Mouse (Mus musculus): ENCODE results near the gene Cux2. TPM values are rescaled to one million over a fixed set of nuclear protein-coding genes. Genes with fewer than 3 reads are reported as not detected.

The Cux2 gene
- total RNA-seq, 2 experiments from 2014 or later, result 12.2 to 13.6 TPM

DNA sequence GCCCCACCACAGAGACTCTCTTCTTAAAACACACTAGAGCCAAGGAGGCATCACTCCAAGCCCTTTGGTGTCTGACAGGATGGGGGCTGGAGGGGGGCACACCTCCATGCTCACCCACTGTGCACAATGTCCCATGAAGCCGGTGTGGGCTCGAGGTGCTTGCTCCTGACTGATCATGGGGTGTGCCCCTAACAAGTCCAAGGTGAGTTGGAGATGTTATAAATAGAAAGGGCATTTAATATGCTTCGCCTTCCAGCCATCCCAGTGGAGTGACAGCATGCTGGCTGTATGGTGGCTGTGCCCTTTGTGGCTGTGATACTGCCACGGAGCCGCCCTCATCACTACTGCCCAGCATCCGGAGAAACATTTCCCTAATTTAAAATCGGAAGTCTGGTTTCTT is 87.5 kb downstream of the Cux2 start:
- no peak for DNase-seq

DNA sequence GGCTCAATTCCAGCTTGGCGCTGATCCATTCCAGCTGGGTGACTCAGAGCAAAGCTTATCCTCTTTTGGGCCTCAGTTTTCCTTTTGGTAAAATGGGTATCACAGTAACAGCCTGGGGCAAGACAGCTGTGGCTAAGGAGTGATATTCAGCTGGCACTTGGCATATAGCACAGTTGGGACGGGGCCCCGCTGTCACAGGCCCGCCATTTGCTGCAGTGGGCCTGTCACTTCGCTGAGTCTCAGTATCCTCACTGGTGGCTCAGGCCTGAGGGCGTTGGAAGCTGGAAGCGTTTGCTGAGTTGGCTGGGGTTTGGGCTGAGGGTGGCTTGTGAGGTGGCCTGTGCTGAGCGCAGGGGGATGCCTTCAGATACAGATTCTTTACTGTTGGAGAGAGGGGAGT is 88.6 kb downstream of the Cux2 start:
- no peak for DNase-seq

DNA sequence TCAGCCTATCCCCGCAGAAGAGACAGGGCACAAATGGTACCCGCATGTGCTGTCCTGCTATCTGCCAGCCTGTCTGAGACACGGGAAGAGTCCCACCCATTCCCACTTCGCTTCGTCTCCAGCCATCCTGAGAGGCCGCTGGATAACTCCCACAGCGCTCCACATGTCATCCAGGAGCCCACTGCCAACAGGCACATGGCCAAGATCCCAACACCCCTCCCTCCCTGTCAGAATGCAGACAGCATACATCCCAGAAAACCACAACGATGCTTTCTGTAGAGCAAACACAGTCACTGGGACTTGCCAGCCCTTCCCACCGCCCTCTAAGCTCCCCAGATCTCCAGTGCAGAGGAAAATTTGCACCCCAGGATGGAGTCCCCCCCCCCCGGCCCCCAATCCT is 90.2 kb downstream of the Cux2 start:
- peak; percentile 72 for DNase-seq

DNA sequence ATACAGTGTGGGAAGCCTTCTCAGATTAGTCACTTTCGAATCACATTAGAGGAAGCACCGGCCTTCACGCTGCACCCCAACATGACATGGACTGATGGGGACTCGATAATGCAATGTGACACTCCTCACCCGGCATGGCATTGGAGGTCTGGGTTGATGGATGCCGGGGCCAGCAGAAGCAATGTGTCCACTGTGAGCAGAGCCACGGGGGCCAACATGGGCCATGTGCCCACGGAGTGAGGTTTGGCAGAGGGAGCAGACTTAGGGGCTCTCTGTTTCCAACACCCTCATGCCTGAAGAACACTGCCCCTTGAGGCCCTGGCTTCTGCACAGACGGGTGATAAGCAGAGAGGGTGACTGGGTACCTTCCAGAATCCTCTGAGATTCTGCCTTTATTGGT is 91.4 kb downstream of the Cux2 start:
- no peak for DNase-seq

GRCm38 (mm10) chr5:121955806-121956205 is 94.1 kb downstream of the Cux2 start:
- no peak for DNase-seq

GRCm38 (mm10) chr5:121950175-121950574 is 99.7 kb downstream of the Cux2 start:
- DNase-seq, result no peak

GRCm38 (mm10) chr5:121949050-121949443 is 100.9 kb downstream of the Cux2 start:
- DNase-seq, result no peak

GRCm38 (mm10) chr5:121948302-121949049 is 101.4 kb downstream of the Cux2 start:
- DNase-seq, result peak; percentile 67

- DNase-seq, result no peak
These were observed 103.2 kb downstream of the Cux2 start for GRCm38 (mm10) chr5:121946657-121947245.

- peak; percentile 73 for DNase-seq
These were observed 104.1 kb downstream of the Cux2 start for GRCm38 (mm10) chr5:121945819-121946218.

GRCm38 (mm10) chr5:121944021-121944790 is 105.7 kb downstream of the Cux2 start:
- no peak for DNase-seq

- no peak for DNase-seq
These were observed 106.4 kb downstream of the Cux2 start for GRCm38 (mm10) chr5:121943472-121943871.

DNA sequence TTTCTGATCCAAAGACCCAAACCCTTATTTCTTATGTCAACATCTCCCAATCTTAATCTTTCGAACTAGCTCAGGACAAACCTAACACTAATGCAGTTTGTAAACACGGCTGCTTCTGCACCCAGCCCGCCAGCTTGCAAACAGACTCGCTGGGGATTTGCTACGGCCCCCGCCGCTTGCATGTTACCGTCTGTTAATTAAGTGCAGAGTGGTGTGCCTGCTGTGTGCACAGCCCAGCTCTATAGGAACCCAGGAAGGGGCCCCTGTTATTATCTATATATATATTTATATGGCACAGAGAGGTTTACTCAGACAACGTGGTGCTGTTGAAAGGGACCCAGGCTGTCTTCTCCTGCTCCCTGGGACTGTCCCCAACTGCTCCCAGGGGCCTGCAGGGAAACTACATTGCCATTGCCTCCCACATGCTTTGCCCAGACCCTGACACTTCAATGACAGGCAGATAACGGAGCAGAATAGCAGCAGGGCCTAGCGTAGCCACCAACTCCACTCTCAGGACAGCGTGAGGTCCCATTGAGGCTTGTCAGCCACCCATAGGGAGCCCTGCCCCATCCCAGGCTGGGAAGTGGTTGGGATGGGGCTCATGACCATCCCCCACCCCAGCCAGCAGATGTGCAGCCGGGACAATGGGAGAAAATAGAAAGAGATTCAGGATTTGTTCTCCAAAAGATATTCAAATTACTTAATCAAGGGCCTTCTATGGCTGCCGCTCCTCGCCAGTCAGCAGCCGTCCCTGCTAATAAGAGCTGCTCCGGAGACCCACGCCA is 111.6 kb downstream of the Cux2 start:
- peak; percentile 15 for DNase-seq

DNA sequence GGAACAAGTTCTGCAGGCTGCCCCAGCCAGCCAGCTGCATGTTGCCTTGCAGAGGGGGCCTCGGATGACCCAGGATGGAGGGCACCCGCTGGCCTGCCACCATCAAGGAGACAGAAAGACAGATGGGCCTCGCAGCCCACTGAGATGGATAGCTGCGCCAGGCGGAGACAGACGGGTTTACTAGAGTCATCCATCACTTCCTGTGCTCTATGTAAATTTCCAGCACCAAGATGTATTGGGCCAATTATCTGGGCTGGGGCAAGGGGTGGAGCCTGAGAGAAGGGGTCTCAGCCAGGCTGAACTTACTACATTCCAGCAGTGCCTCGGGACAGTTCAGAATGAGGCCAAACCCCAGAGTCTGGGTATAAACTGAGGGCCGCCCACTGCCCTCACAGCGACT is 119.6 kb downstream of the Cux2 start:
- no peak for DNase-seq

DNA sequence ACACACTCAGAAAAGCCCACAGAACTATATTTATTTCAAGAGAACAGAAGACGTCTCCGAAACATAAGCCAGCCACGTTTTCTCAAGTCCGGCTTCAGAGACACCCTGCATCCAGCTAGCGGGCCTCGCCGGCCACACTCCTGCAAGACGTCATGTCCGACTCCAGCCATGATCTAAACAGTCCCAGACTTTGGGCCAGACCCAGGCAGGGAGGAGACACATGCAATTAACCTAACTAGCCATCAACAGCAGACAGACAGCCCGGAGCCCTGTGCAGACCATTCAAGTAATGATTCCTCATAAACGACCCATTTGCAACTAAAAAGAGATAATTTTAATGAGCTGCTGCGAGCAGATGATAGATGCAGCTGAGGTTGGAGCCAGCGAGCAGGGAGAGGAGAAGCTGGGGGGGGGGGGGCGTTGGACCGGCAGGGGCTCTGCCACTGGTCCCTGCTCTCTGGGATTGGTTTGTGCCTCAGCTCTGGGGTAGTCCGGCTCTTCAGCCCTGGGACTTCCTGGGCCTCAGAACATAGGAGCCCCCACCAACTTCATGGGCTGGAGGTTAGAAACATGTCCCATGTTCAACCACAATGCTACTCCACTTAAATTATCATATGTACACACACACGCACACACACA is 121.4 kb downstream of the Cux2 start:
- no peak for DNase-seq

- DNase-seq, result peak; percentile 48
These were observed 123.4 kb downstream of the Cux2 start for GRCm38 (mm10) chr5:121926543-121926814.

- DNase-seq, result no peak
These were observed 124.0 kb downstream of the Cux2 start for GRCm38 (mm10) chr5:121925751-121926542.

- no peak for DNase-seq
These were observed 124.6 kb downstream of the Cux2 start for GRCm38 (mm10) chr5:121925291-121925690.

GRCm38 (mm10) chr5:121924423-121924822 is 125.5 kb downstream of the Cux2 start:
- DNase-seq, result no peak

DNA sequence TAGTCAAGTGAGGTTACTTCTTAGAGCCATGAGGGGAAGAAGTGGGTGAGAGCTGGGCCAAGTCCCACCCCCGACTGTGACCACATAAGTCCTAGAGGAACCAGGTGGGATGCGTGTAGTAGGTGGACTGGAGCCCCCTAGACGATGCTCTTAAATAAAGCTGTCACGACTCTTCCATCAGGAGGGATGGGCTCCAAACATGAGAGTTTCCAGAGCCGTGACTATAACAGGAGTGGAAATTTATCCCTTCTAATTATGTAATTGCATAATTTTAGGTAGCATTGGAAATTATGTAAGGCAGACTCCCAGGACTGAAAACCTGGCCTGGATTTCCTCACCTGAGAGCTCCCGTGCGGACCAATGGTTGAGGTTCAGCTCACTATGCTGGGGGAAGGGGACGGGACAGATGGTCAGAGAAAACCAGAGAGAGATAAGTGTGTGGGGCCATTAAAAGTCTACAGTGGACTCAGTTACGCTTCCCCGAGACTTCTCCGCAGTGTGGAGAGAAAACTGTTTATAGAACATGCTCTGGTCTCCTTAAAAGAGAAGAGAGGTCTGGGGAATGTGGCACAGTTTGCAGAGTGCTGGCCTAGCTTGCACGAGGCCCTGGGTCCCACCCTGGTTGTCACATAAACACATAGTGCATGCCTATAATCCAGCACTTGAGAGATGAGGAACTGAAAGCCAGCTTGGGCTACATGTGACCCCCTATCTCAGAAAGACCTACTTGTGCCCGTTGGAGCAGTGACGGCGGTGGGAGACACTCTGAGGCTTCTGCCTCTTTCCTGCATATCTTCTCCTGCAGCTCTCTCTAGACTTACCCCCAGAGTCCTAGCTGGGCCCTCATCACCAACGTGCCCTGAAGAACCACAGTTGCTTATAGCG is 126.7 kb downstream of the Cux2 start:
- no peak for DNase-seq

DNA sequence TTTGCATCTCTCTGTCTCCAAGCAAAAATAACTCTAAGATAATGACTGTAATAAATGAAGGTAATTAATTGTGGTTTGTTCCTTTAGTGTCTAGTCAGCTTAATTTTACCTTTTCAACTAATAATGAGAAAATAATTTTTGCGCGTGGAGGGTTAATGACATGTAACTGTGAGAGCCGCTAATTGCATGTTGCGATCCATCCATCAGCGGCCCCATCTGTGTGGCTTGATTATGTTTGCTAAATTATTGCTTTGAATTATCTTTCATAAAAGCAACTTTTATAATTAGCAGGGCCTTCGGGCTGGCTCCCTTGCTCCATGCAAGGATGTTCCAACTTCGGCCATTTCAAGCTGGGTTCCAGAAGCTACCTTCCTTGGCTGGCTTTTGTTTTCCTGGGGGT is 130.7 kb downstream of the Cux2 start:
- no peak for DNase-seq

All from heart, postnatal 4 days (tissue).